Mouse (Mus musculus) neutrophil, adult 65 days (primary cell): ENCODE data around the gene Kntc1. TPM values are rescaled to one million over a fixed set of nuclear protein-coding genes. Genes with fewer than 3 reads are reported as not detected.

Source experiments
- total RNA-seq: library from RNA; stranded (reverse); gene quantifications from 2 replicates; pipeline ENCODE4 v1.2.4, GENCODE M21; 2023

Gene Kntc1
- total RNA-seq: 22.5 and 24.0 TPM in 2 replicates

GRCm38 (mm10) chr5:123749065-123750064 lies at the start of gene Kntc1, which contains the start of gene Rsrc2:
TSS of gene Kntc1 (plus strand) at chr5:123749716.
TSS of gene Rsrc2 (minus strand) at chr5:123749414.

GRCm38 (mm10) chr5:123720328-123721311 lies 28.9 kb upstream of the Kntc1 start, which contains the start of gene Zcchc8:
TSS of gene Zcchc8 (minus strand) at chr5:123721100.

GRCm38 (mm10) chr5:123865365-123865764 lies 115.8 kb downstream of the Kntc1 start, which contains the start of gene Hcar2:
TSS of gene Hcar2 (minus strand) at chr5:123865499.

Other genes starting within 250 kb of the Kntc1 start
- not detected in 2 replicates for gene B3gnt4, start 239.3 kb upstream of the Kntc1 start, total RNA-seq
- 39.7 and 47.5 TPM in 2 replicates for gene Diablo, start 225.5 kb upstream of the Kntc1 start, total RNA-seq
- 2.2 and 6.1 TPM in 2 replicates for gene Gm49027, start 224.2 kb upstream of the Kntc1 start, total RNA-seq
- gene Vps33a, start 176.7 kb upstream of the Kntc1 start, total RNA-seq: 38.0 and 56.0 TPM in 2 replicates
- 92.6 and 115 TPM in 2 replicates for gene Clip1, start 65.1 kb upstream of the Kntc1 start, total RNA-seq
- 111 and 157 TPM in 2 replicates for gene Zcchc8, start 28.6 kb upstream of the Kntc1 start, total RNA-seq
- gene Rsrc2, start 302 bp upstream of the Kntc1 start, total RNA-seq: 218 and 277 TPM in 2 replicates
- 202 and 267 TPM in 2 replicates for gene Hcar2, start 115.8 kb downstream of the Kntc1 start, total RNA-seq
- not detected in 2 replicates for gene Hcar1, start 130.3 kb downstream of the Kntc1 start, total RNA-seq
- 27.4 and 29.7 TPM in 2 replicates for gene Denr, start 157.5 kb downstream of the Kntc1 start, total RNA-seq
- not detected in 2 replicates for gene Gm43518, start 177.7 kb downstream of the Kntc1 start, total RNA-seq
- gene Ccdc62, start 181.0 kb downstream of the Kntc1 start, total RNA-seq: 2.0 and 2.2 TPM in 2 replicates
- 69.3 and 99.0 TPM in 2 replicates for gene Hip1r, start 223.9 kb downstream of the Kntc1 start, total RNA-seq